Mouse (Mus musculus) lung, postnatal 10 days (tissue): ENCODE measurements around the gene Npm3.

Experiments used
- DNase-seq: peaks from one replicate; pipeline ENCODE4 v3.0.0; 2021

Gene Npm3

DNA sequence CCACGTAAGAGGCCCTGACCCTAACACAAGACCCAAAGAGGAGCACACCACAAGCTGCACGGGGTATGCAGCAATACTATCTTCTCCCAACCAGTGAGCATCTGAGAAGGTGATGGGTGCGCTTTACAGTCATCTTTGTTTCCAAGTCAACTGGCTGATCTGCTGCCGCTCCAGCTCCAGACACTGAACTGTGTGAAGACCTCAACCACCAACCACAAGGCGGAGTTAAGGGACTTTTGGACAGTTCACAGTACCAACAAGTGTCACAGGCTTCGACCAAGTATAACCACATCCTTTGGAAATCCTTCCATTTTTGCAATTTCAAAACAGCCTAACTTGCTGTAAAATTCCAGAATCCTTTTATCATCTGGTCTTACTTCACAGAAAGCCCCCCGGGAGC, 2.5 kb upstream of the Npm3 start:
- no peak for DNase-seq

DNA sequence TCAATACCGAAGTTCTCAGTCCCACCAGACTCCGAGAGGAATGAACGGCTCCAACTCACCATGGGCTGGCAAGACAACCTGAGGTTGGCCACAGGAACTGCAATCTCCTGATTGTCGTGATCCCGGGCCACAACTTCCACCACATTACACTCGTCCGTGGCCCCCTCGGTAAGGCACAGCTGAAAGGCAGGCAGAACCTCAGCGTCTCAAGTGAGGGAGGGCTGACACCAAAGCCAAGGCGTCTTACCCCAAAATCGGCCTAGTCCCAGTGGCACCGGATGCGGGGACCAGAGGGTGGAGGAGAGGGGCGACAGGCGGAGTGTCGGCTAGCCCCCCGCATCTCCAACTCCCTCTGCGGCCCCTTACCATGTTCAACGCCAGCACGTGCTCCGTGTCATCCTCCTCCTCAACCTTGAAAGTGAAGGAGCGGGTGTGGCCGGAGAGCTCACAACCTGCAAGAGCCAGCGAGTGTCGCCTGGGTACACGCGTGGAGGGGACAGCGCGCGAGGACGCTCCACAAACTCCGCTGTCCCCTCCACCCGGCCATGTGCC, 624 bp downstream of the Npm3 start:
- peak; percentile 18 for DNase-seq

DNA sequence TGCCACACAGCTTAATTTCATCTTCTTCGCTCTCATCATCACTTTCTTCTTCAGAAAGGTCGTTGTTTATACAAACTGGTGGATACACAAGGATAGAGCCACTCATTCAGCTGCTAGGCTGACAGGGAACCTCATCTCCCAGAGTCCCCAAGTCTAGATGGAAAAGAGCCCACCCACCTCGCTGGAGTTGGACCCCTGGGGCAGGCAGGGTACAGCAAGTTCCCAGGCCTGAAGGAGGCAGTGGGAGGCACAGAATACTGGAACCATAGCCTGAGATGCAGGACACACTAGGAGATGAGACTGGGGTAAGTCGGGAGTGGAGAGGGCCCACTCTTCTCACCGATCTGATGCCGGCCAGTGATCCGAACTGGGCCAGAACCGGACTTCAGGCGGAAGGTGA, 1.2 kb downstream of the Npm3 start:
- no peak for DNase-seq

DNA sequence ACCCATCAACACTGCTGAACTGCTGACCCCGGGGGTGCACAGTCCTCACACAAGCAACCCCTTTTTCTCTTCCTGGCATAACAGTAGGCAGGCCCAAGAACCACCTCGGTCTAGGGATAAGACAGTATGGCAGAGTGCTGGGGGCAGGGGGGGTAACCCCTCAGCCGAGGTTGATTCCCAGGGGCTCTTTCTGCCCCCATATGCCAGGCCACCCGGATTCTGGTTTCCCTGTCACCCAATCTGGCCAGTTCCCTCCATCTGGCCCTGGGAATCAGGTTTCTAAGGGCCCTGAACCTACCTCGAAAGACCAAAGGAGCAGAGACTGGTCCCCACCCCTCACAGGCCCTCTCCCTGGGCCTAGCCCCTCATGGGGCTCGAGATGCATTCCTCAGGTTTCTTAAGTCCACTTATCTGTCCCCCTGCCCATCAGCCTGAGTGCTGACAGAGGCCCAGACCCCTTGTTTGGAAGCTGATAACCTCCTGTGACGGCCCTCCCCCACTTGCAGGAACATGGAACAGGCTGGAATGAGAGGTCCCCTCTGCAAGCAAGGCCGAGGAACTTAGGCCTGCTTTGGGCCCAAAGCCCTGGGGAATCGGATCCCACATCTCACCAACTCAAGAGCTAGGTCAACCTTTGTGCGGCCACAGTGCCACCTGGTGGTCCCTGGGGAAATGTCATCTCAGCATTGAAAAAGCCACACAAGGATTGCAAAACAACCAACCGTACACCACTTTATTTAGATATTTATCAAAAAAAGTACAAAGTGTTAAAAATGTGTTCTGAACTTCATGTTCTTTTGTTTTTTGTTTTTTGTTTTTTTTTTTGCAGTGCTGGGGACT, 2.1 kb downstream of the Npm3 start:
- DNase-seq: peak; percentile 93

DNA sequence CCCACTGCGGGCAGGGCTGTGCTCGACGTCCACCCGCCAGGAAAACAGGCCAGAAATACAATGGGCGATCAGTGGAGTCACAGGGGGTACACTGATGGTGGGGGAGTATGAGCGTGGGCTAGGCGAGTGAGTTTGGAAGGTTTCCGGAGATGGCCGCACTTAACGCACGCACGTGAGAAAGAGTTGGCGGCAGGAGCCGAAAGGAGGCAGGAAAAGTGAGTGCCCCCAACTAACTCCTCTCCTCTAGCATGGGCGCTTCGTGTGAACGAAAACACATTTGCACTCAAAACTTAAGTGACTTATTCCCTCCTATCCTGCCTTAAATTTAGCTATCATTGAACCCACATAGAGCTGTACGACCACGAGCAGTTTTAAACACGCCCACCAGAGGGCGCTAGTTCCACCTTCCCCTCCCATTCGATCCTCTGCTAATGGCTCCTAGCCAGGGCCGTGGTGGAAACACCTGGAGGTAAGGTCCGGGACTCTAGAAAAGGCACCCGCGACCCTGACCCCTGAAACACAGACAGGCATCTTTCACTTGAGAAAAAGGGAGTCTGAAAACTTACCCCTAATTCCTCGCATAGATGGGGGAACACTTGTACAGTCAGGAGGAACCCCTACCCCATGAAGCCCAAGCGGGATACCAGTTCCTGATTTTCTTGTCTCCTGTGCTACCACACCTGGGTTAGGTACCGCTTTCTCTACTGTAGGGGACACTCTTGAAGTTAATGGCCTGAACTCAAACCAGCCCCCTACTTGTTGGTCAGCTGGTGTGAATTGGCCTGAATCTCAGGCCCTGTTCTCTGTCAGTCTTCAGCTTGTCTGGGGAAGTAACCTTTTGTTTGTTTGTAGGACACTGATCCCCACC, 3.0 kb downstream of the Npm3 start:
- peak; percentile 79 for DNase-seq

DNA sequence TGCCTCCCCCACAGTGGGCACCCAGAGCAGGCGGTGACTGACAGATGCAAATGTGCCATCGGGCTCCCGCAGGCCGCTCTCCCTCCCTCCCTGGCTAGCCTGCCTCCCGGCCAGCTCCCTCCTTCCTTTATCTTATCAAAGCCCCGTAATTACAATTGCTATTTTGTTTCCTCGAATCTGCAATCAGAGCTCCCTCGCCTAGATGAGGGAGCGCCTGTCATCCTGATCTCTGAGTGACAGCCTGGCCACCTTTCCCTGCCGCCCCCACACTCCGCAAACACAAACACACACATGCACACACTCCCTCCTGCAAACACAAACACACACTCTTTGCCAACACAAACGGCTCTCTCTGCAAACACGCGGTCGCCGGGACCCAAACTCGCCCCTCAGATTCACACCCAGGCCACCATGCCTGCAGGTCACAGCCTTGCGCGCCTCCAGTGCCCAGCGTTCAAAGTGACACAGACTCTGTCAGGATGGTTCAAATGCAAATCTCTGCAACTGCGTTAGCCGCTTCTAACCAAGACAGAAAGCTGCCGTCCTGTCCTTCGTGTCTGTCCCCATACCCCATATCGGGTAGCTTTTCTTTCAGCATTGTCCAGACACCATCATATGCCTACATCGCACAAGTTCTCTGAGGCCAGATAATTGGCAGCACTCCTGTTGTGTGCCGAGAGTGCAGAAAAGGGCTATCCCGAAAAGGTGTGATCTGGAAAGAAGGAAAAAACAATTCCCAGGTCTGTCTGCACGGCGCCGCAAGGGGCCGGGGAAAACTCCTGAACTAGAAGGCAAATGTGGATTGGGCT, 3.8 kb downstream of the Npm3 start:
- DNase-seq: no peak

DNA sequence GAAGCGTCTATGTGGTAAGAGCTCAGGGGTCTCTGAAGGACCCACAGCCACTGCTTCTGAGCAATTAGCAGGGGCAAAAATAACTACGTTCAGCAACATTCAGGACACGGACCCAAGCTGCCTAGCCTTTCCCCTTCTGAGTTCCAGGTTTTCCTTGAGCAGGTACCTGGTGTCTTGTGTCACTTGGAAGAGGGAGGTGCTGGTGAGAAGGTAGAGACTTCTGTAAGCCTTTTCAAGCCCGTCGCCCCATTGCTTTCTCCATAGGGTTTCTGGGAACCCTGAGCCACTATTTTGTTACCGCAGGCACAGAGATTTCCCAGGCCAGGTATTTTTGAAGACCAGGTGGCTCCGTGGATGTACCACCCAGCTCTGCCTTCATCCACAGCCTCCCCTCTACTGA, 5.8 kb downstream of the Npm3 start:
- DNase-seq: no peak

DNA sequence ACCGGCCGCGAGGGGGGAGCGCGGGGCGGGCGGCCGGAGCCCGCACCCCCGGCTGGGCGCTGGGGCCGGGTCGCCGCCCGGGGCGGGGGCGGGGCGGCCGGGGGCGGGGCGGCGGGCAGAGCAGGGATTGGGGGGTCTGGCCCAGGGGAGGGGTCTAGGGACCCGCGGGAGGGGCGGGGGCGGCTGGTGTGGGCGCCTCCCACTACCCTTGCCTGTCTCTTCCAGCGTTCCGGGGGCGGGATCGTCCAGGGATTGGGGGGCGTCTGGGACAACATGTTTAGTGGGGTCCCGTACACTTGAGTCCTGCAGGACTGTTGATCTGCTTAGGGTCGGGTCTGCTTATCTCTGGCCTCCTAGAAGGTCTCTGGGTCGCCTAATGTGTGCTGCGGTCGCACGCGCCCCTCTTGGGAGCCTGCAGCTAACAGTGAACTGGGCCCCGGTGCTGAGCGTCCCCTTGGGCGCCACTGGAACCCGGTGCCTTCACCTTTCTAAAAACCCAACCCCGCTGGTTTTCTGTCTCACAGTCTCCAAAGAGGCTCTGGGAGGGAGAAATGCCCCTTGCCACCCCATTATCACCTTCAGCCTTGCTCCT, 6.3 kb downstream of the Npm3 start:
- DNase-seq: no peak

DNA sequence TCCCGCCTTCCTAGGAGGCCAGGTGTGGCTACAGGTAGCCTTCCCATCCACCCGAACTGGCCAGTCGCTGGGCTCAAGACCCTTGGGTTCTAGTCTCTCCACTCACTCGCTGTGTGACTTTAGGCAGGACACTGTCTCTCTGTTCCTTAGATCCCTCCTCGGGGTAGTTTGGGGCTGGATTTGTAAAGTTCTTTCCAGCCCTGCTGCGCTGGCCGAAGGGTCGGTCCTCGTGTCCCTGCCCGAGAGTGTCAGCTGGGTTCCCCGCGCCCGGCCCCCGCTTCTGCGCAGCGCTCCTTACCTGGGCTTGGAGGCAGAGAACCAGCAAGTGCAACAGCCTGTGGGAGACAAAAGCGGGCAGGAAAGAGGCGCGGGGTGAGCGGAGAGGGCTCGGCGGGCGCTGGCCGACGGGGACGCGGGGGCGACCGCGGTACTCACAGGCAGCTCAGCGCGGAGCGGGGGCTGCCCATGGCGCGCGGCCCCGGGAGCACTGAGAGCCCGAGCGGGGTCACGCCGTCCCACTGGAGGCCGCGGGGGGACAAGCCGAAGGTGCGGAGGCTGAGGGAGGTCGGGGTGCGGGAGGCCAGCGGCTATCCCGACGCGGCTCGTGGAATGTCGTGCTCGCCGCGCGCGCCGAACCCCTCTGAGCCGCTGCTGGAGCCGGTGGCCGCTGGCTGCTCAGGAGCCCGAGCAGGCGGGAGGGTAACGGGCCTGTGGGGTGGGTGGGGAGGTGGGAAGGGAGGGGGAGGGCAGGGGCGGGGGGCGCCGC, 7.0 kb downstream of the Npm3 start, which contains the start of gene Fgf8:
Fgf8 (minus strand) TSS at position 698 of the 766 bp plus-strand sequence.
- DNase-seq: no peak

DNA sequence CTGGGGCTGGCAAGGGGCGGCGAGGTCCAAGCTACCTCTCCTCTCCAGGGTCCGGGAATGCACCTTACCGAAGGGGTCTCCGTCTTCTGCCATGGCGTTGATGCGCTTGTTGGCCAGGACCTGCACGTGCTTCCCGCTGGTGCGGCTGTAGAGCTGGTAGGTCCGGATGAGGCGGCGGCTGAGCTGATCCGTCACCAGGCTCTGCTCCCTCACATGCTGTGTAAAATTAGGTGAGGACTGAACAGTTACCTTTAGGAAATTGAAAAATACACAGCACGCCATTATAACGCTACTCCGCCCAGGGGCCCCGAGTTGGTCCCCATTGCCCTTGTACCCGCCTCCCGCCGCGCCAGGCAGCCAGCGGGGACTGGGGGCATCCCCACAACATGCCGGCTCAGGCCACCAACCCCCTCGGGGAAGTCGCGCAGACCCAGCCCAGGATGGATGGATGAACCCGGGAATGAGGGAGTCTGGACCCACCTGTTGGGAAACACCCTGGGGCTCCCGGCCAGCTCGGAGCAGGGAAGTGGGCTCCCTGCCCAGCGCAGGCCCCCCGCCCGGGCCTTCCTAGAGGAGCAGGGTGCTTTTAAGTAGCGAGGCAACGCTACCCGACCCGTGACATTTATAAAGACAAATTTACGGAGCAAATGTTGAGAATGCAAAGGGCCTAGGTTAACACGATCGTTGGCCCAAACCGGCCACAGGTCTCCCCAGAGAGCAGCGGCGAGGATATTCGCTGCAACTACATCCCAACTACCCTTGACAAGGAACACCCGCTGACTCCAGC, 7.8 kb downstream of the Npm3 start:
- DNase-seq: no peak

DNA sequence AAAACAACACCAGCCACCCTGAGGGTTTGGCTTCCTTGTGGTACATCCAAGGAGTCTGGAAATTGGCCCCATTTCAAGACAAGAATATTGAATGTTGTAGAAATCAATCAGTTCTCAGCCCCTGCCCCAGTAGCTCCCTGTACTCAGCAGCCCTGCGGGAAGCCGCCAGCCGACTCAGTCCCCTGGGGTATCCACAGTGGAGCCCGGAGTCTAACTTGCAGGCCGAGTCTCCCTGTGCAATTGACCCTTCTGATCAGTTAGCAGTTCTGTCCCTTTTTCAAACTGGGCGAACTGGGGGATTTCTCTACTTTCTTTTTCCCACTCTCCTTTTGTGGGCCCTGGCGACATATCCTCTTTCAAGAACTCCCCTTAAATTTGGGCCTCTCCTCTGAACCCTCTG, 8.6 kb downstream of the Npm3 start:
- no peak for DNase-seq

DNA sequence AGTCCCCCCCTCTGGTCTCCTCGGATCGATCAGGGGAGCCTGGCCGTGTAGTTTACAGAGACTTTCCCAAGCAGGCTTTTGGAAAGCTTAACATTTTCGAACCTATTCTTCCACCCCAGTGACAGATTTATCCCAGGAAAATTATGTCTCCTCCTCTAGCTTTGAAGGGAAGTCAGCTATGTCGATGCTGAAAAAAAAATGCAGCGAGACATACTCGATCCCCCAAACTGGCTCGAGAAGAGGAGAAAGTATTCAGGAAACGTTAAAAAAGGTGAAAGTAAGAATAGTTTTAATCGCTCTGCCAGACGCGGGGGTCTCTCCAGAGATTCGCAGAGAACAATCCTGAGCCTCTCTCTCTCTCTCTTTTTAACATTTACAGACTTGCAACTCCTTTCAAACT, 9.2 kb downstream of the Npm3 start:
- no peak for DNase-seq

DNA sequence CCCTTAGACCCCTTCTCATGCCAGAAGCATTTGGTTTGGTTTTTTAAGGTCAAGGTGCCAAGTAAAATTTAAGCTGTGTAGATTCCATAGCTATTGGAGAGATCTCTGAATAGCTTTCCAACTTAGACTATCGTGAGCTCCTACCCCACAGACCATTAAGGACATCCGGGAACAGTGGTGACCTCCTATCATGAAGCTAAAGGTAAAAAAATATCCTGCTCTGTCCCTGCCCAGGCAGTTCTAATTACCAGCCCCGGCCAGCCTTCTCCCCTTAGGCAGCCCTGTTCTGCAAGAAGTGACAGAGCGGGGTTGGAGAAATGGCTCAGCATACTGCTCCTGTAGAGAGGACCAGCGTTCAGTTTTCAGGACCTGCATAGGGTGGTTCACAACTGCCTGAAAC, 10.9 kb downstream of the Npm3 start:
- no peak for DNase-seq

DNA sequence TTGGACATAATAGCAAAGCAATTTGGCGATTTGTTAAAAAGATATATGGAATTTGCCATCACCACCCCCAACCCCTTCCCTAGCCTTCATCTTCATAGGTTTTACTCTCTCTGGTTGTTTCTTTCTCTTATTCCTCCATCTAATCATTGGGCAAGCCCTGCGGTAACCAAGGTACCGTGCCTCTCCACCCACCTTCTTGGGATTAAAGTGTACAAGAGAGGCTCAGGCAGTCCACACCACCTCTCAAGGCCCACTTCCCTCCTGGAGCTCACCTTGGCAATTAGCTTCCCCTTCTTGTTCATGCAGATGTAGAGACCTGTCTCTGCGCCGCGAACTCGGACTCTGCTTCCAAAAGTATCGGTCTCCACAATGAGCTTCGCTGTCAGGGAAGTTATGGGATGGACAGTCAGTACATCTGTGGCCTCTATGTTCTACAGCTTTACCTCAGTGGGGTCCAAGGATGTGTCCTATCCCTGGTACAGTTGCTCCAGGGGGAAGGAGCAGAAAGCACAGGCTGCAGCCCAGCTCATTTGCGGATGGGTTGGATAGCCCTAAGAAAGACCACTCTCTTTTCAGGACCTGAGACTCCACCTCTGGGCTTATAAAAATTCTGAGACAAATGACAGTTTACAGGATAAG, 11.4 kb downstream of the Npm3 start:
- DNase-seq: no peak

DNA sequence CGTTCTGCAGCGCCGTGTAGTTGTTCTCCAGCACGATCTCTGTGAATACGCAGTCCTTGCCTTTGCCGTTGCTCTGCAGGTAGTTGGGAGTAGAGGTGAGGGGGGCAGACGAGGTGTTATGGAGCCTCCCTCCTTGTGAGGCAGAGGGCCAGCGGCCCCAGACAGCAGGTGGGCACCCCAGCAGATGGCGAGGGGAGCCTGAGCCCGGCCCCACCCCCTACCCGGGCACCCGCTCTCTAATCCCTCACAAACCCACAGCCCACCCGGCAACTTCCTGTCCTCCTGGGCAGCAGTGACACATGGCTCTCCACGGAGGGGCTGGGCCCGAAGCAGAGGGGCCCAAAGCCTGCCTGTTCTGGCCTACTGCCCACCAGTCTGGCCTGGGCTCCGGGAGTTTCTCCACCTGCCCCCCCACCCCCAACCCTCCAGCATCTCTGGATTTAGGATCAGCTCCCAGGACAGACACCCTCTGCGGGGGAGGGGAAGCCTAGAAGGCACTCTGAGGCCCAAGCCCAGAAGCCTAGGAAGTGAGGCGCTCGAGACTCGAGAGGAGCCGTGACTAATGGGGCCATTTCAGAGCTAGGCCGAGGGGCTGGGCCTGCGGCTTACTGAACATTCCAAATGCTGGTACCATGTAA, 12.1 kb downstream of the Npm3 start:
- DNase-seq: no peak

DNA sequence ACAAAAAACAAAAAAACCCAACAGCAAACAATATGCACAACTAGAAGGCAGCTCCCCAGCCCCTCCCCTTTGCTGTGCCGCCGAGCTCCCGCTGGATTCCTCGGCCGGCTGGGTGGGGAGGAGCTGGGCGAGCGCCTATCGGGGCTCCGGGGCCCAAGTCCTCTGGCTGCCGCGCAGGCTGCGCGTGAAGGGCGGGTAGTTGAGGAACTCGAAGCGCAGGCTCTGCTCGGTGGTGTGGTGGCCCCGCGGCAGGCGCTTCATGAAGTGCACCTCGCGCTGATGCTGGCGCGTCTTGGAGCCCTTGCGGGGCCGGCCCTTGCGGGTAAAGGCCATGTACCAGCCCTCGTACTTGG, 12.6 kb downstream of the Npm3 start:
- DNase-seq: peak; percentile 66

DNA sequence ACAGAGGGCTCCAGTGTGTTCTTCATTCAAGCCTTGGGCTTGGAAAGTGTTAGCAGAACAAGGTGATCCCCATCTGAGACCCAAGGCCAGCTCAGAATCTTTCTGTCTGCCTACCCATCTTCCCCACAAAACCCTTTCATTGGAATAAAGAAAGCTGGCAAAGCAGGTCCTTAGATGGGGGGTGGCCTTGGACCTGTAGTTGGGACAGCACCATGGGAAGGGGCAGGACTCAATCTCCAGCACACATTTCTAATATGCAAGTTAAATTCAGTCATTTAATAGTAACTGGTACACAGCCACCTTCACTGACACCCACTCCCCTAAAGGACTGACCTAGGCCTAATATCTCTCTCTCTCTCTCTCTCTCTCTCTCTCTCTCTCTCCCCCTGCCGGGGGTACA, 13.2 kb downstream of the Npm3 start:
- DNase-seq: no peak

DNA sequence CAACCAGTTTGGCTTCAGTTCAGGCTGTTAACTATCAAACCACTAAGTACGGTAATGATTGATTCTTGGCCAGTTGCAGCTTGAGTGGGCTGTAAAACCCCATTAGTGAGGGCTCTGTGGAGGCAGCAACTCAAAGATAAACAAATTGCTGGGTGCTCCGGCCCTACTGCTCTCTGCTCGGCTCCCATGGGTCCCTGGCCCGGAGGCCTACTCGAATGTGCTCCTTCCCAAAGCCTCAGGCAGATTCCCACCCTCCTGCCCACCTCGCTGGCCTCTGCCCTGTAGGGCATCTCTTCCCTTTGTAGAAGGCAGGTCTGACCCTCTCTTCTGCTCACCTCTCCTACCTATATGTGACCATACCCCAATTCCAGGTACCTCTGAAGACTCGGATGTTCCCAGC, 14.6 kb downstream of the Npm3 start:
- DNase-seq: no peak

DNA sequence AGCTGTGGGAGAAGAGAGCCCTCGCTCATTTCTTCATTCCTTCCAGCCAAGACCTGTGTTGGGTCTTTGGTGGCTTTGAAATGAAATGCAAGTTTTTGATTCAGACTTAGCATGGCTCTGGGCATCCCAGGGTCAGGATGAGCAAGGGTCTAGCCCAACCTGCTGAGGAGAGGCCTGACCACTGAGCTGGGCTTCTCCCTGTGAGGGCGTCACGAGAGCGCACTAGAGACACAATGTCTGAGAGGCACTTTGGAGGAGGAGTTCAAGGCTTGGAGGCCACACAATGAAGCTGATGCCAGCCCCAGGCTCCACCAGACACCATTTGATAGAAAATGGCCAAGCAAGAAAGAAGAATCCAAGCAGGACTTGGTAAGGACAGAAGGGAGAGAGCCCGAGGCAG, 15.2 kb downstream of the Npm3 start:
- no peak for DNase-seq

DNA sequence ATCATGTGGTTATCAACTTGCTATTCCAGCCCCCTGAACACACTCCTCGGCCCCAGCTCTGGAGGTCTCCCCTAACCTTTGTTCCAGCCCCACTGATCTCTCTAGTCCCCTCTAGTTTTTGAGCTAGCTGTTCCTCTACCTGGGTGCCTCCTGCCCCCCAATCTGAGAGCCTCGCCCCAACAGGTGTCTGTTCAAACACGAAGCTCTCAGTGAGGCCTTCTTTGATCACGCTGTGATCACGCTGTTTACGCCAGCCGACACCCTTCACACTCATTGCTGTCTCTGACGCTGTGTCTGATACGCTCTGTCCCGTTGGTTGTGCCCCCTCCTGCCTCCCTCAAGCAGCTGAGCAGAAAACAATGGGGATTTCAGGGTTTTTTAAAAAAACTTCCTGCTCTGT, 15.8 kb downstream of the Npm3 start:
- DNase-seq: no peak
